Mouse (Mus musculus) retina, postnatal 7 days (tissue): ENCODE data around the gene Pik3r1.

ENCODE experiments used
- DNase-seq: peaks from one replicate; pipeline ENCODE4 v3.0.0-alpha.2; 2012; ENCODE audit warnings: low read depth, low spot score

Gene Pik3r1

GRCm38 (mm10) chr13:101712720-101713428 lies 55.1 kb downstream of the Pik3r1 start:
- no peak for DNase-seq

GRCm38 (mm10) chr13:101712099-101712498 lies 55.9 kb downstream of the Pik3r1 start:
- DNase-seq = no peak

- DNase-seq = no peak
Measured at GRCm38 (mm10) chr13:101711301-101711700, 56.7 kb downstream of the Pik3r1 start.

GRCm38 (mm10) chr13:101709788-101710187 lies 58.2 kb downstream of the Pik3r1 start:
- no peak for DNase-seq

GRCm38 (mm10) chr13:101707226-101707625 lies 60.8 kb downstream of the Pik3r1 start:
- no peak for DNase-seq

GRCm38 (mm10) chr13:101706426-101706825 lies 61.6 kb downstream of the Pik3r1 start:
- DNase-seq = no peak

- DNase-seq = no peak
Measured at GRCm38 (mm10) chr13:101702096-101702775, 65.8 kb downstream of the Pik3r1 start.

GRCm38 (mm10) chr13:101701632-101702031 lies 66.4 kb downstream of the Pik3r1 start:
- no peak for DNase-seq

GRCm38 (mm10) chr13:101699742-101700141 lies 68.3 kb downstream of the Pik3r1 start:
- DNase-seq = no peak

GRCm38 (mm10) chr13:101697966-101698365 lies 70.1 kb downstream of the Pik3r1 start:
- no peak for DNase-seq

GRCm38 (mm10) chr13:101697461-101697860 lies 70.6 kb downstream of the Pik3r1 start:
- DNase-seq = no peak

- DNase-seq = no peak
Measured at GRCm38 (mm10) chr13:101696827-101697226, 71.2 kb downstream of the Pik3r1 start.

GRCm38 (mm10) chr13:101696316-101696715 lies 71.7 kb downstream of the Pik3r1 start:
- DNase-seq = no peak

GRCm38 (mm10) chr13:101695876-101696275 lies 72.1 kb downstream of the Pik3r1 start:
- DNase-seq = peak; percentile 73

- no peak for DNase-seq
Measured at GRCm38 (mm10) chr13:101694496-101695251, 73.3 kb downstream of the Pik3r1 start.

- DNase-seq = no peak
Measured at GRCm38 (mm10) chr13:101693967-101694495, 74.0 kb downstream of the Pik3r1 start.

- DNase-seq = no peak
Measured at GRCm38 (mm10) chr13:101692866-101693691, 74.9 kb downstream of the Pik3r1 start.

GRCm38 (mm10) chr13:101692239-101692784 lies 75.7 kb downstream of the Pik3r1 start:
- DNase-seq = no peak

GRCm38 (mm10) chr13:101691669-101692068 lies 76.3 kb downstream of the Pik3r1 start:
- DNase-seq = no peak

- no peak for DNase-seq
Measured at GRCm38 (mm10) chr13:101690911-101691655, 76.9 kb downstream of the Pik3r1 start.
